Mouse (Mus musculus) liver, embryonic 14.5 days (tissue): ENCODE results near the gene Csmd2. TPM values are rescaled to one million over a fixed set of nuclear protein-coding genes. Genes with fewer than 3 reads are reported as not detected.

Experiments
- ATAC-seq: fragments of 200-750 bp; cut with Nextera tagmentation; 2 replicates; pipeline ENCODE4 v1.8.0; 2017; ENCODE audit warnings: moderate number of reproducible peaks, mild to moderate bottlenecking, moderate library complexity; ENCODE audit not compliant: insufficient read depth
- DNase-seq, 3 experiments: peaks; one replicate each; pipeline ENCODE4 v3.0.0-alpha.2; 2012 to 2013; ENCODE audit warnings: low read depth in 3 of 3, low spot score in 3 of 3
- H3K27ac ChIP-seq: fragments of 300-500 bp; sonication (generic); 2 replicates; pipeline ENCODE4 v1.5.1; 2014; ENCODE audit warnings: moderate library complexity, mild to moderate bottlenecking, control low read depth, inconsistent platforms
- H3K27me3 ChIP-seq: fragments of 300-500 bp; sonication (generic); 2 replicates; pipeline ENCODE4 v1.6.1; 2014; ENCODE audit warnings: mild to moderate bottlenecking, low read length, moderate library complexity; ENCODE audit not compliant: control insufficient read depth, insufficient read depth
- H3K36me3 ChIP-seq: fragments of 300-500 bp; sonication (generic); replicated peaks from 2 replicates; pipeline ENCODE4 v1.6.1; 2014; ENCODE audit warnings: low read depth; ENCODE audit not compliant: control insufficient read depth, insufficient read depth
- H3K4me1 ChIP-seq, 2 experiments: fragments of 200-500 bp in 1 of 2; fragments of 300-500 bp in 1 of 2; sonication (generic) in 1 of 2; replicated peaks; 2 replicates each; pipeline ENCODE4 v1.6.1; 2012 to 2014; ENCODE audit warnings: antibody characterized with exemption in 1 of 2, inconsistent platforms in 1 of 2, low read length in 1 of 2; ENCODE audit not compliant: control insufficient read depth in 2 of 2, insufficient read depth in 2 of 2
- H3K4me2 ChIP-seq: fragments of 300-500 bp; sonication (generic); 2 replicates; pipeline ENCODE4 v1.6.1; 2014; ENCODE audit warnings: low read depth, mild to moderate bottlenecking, control low read depth, moderate library complexity
- H3K4me3 ChIP-seq, 2 experiments: fragments of 200-500 bp in 1 of 2; fragments of 300-500 bp in 1 of 2; sonication (generic) in 1 of 2; 2 replicates each; pipeline ENCODE4 v1.5.1; 2012 to 2014; ENCODE audit warnings: low read depth in 2 of 2, low read length in 2 of 2, mild to moderate bottlenecking in 2 of 2, control low read depth in 1 of 2, inconsistent platforms in 1 of 2, moderate library complexity in 1 of 2; ENCODE audit not compliant: insufficient read depth in 1 of 2
- H3K9ac ChIP-seq: fragments of 300-500 bp; sonication (generic); replicated peaks from 2 replicates; pipeline ENCODE4 v1.6.1; 2014; ENCODE audit warnings: mild to moderate bottlenecking, control low read depth, moderate library complexity
- H3K9me3 ChIP-seq: fragments of 300-500 bp; sonication (generic); 2 replicates; pipeline ENCODE4 v1.6.1; 2016; ENCODE audit warnings: low read length, mixed read lengths; ENCODE audit not compliant: control insufficient read depth
- CTCF ChIP-seq: IDR thresholded peaks from 2 replicates; pipeline ENCODE4 v1.5.1; 2016; ENCODE audit warnings: antibody characterized with exemption, low read depth, control low read depth
- EP300 ChIP-seq: IDR thresholded peaks from 2 replicates; pipeline ENCODE4 v1.6.1; 2016; ENCODE audit warnings: antibody characterized with exemption, low read depth
- WGBS: fragments of 180-500 bp; shearing (Covaris S2); extraction: QIAGEN DNeasy Blood & Tissue Kit; methylation state at CpG from one replicate; pipeline ENCODE4 v1.1.7; 2014; ENCODE audit not compliant: insufficient replicate concordance; 5-methylcytosine and 5-hydroxymethylcytosine counted together
- polyA plus RNA-seq, 2 experiments: library from polyadenylated mRNA; depleted of rRNA in 1 of 2; stranded (reverse) in 1 of 2; unstranded in 1 of 2; fragments of >200 nt; fragmentation: Nextera tagmentation in 1 of 2; extraction: Ambion mirVana in 1 of 2; gene quantifications; 2 replicates each; pipeline versions ENCODE4 v1.2.1 to v1.2.3; 2012 to 2014

The Csmd2 gene
- polyA plus RNA-seq, 2 experiments, result 0.01 TPM; not detected in 1

- no peak overlapping the region for H3K4me3 ChIP-seq
- H3K36me3 ChIP-seq, result no peaks in the 10 kb centered on the region
- H3K4me2 ChIP-seq, result no peak overlapping the region
- H3K9ac ChIP-seq, result no peak overlapping the region
- H3K27me3 ChIP-seq, result no peaks in the 10 kb centered on the region
- TF ChIP-seq CTCF (no peak), EP300 (no peak)
- 56% methylated on average over 6 of the region's 6 CpGs for WGBS
- ATAC-seq, result no peak
- DNase-seq, result no peak
- H3K4me1 ChIP-seq, result no peaks in the 10 kb centered on the region
- no peak overlapping the region for H3K27ac ChIP-seq
- peaks cover 3% of the 10 kb centered on the region; the same call in 1 of the 2 replicates for H3K9me3 ChIP-seq
Observed at GRCm38 (mm10) chr4:128128546-128128945, 140.9 kb downstream of the Csmd2 start.

- H3K27ac ChIP-seq, result no peak overlapping the region
- no peaks in the 10 kb centered on the region for H3K36me3 ChIP-seq
- H3K9me3 ChIP-seq, result no peaks in the 10 kb centered on the region
- H3K9ac ChIP-seq, result no peak overlapping the region
- H3K4me1 ChIP-seq, result no peaks in the 10 kb centered on the region
- H3K27me3 ChIP-seq, result no peaks in the 10 kb centered on the region
- no peak for TF ChIP-seq EP300
- 0 out of 2 replicates have a peak, but pooled peaks have one; percentile 11 for TF ChIP-seq CTCF
- WGBS, result 59% methylated on average over 4 of the region's 4 CpGs
- DNase-seq (no peak), ATAC-seq (no peak)
- H3K4me3 ChIP-seq, result no peak overlapping the region
- no peak overlapping the region for H3K4me2 ChIP-seq
Observed at GRCm38 (mm10) chr4:128130611-128131142, 143.0 kb downstream of the Csmd2 start.

GRCm38 (mm10) chr4:128131666-128132065, 144.0 kb downstream of the Csmd2 start:
- TF ChIP-seq CTCF (no peak), EP300 (no peak)
- no peak overlapping the region for H3K27ac ChIP-seq
- DNase-seq, result no peak
- H3K9ac ChIP-seq, result no peak overlapping the region
- no peak overlapping the region for H3K4me3 ChIP-seq
- no peak overlapping the region for H3K4me2 ChIP-seq
- WGBS, result 61% methylated on average over 4 of the region's 4 CpGs
- no peaks in the 10 kb centered on the region for H3K36me3 ChIP-seq
- no peak for ATAC-seq
- no peaks in the 10 kb centered on the region for H3K9me3 ChIP-seq
- H3K27me3 ChIP-seq, result no peaks in the 10 kb centered on the region
- no peaks in the 10 kb centered on the region for H3K4me1 ChIP-seq

GRCm38 (mm10) chr4:128132876-128133646, 145.4 kb downstream of the Csmd2 start:
- H3K36me3 ChIP-seq, result no peaks in the 10 kb centered on the region
- no peak for ATAC-seq
- H3K27me3 ChIP-seq, result no peaks in the 10 kb centered on the region
- no peak overlapping the region for H3K4me2 ChIP-seq
- no peak overlapping the region for H3K4me3 ChIP-seq
- no peak overlapping the region for H3K27ac ChIP-seq
- no peaks in the 10 kb centered on the region for H3K9me3 ChIP-seq
- H3K9ac ChIP-seq, result no peak overlapping the region
- 57% methylated on average over 11 of the region's 11 CpGs for WGBS
- H3K4me1 ChIP-seq, result no peaks in the 10 kb centered on the region
- TF ChIP-seq CTCF (no peak), EP300 (no peak)
- no peak for DNase-seq

- DNase-seq (no peak), ATAC-seq (no peak)
- Histone ChIP-seq H3K27me3 (no peaks in the 10 kb centered on the region), H3K4me2 (no peak overlapping the region), H3K27ac (no peak overlapping the region), H3K36me3 (no peaks in the 10 kb centered on the region), H3K9me3 (no peaks in the 10 kb centered on the region), H3K4me3 (no peak overlapping the region), H3K9ac (no peak overlapping the region), H3K4me1 (no peaks in the 10 kb centered on the region)
- TF ChIP-seq EP300, result no peak
- no peak for TF ChIP-seq CTCF
- 67% methylated on average over 11 of the region's 11 CpGs for WGBS
Observed at GRCm38 (mm10) chr4:128134348-128134994, 146.8 kb downstream of the Csmd2 start.
